Mouse (Mus musculus) intestine, embryonic 14.5 days (tissue): ENCODE results near the gene 4930412O13Rik. TPM values are rescaled to one million over a fixed set of nuclear protein-coding genes. Genes with fewer than 3 reads are reported as not detected.
A peak's percentile ranks its signal among the peaks of the same experiment; 100 is the strongest.

Experiments used
- ATAC-seq: fragments of 200-750 bp; cut with Nextera tagmentation; replicated peaks from 2 replicates; pipeline ENCODE4 v1.8.0; 2017; ENCODE audit warnings: low read depth, moderate number of reproducible peaks, moderate TSS enrichment, moderate library complexity; ENCODE audit not compliant: low FRiP score, low TSS enrichment
- DNase-seq: peaks from one replicate; pipeline ENCODE4 v3.0.0-alpha.2; 2018; ENCODE audit warnings: low spot score
- H3K27ac ChIP-seq: fragments of 300-500 bp; sonication (generic); 2 replicates; pipeline ENCODE4 v1.5.1; 2014; ENCODE audit warnings: low read depth, mild to moderate bottlenecking, control low read depth
- H3K27me3 ChIP-seq: fragments of 300-500 bp; sonication (generic); replicated peaks from 2 replicates; pipeline ENCODE4 v1.6.1; 2014; ENCODE audit warnings: low read length, control low read depth; ENCODE audit not compliant: control insufficient read depth, insufficient read depth
- H3K36me3 ChIP-seq: fragments of 300-500 bp; sonication (generic); 2 replicates; pipeline ENCODE4 v1.6.1; 2014; ENCODE audit warnings: low read length, control low read depth; ENCODE audit not compliant: control insufficient read depth, insufficient read depth
- H3K4me1 ChIP-seq: fragments of 300-500 bp; sonication (generic); replicated peaks from 2 replicates; pipeline ENCODE4 v1.6.1; 2014; ENCODE audit warnings: low read length, control low read depth, mixed read lengths; ENCODE audit not compliant: control insufficient read depth, insufficient read depth
- H3K4me2 ChIP-seq: fragments of 300-500 bp; sonication (generic); 2 replicates; pipeline ENCODE4 v1.6.1; 2014; ENCODE audit warnings: low read length
- H3K4me3 ChIP-seq: fragments of 300-500 bp; sonication (generic); 2 replicates; pipeline ENCODE4 v1.5.1; 2014; ENCODE audit warnings: low read depth, low read length, control low read depth, mixed read lengths
- H3K9ac ChIP-seq: fragments of 300-500 bp; sonication (generic); 2 replicates; pipeline ENCODE4 v1.6.1; 2014; ENCODE audit warnings: mild to moderate bottlenecking, low read length
- H3K9me3 ChIP-seq: fragments of 300-500 bp; sonication (generic); 2 replicates; pipeline ENCODE4 v1.6.1; 2016; ENCODE audit warnings: low read length, control low read depth; ENCODE audit not compliant: control insufficient read depth
- WGBS: fragments of 180-500 bp; shearing (Covaris S2); extraction: QIAGEN DNeasy Blood & Tissue Kit; methylation state at CpG from one replicate; pipeline ENCODE4 v1.1.7; 2014; 5-methylcytosine and 5-hydroxymethylcytosine counted together
- polyA plus RNA-seq: library from polyadenylated mRNA; unstranded; fragments of >200 nt; fragmentation: Nextera tagmentation; extraction: Ambion mirVana; gene quantifications from 2 replicates; pipeline ENCODE4 v1.2.1, GENCODE M21; 2014

Gene 4930412O13Rik
- polyA plus RNA-seq, 1 experiment from 2014 or later, result not detected

- Histone ChIP-seq H3K9ac (no peak overlapping the region), H3K4me1 (no peaks in the 10 kb centered on the region), H3K36me3 (no peaks in the 10 kb centered on the region), H3K27ac (no peak overlapping the region), H3K27me3 (peaks cover 61% of the 10 kb centered on the region), H3K4me3 (no peak overlapping the region), H3K4me2 (no peak overlapping the region), H3K9me3 (no peaks in the 10 kb centered on the region)
- no peak for DNase-seq
- WGBS, result 59% methylated on average over 6 of the region's 6 CpGs
- no peak for ATAC-seq
These were observed 9.3 kb upstream of the 4930412O13Rik start for GRCm38 (mm10) chr2:9871798-9872197.

- Histone ChIP-seq H3K27me3 (peaks cover 70% of the 10 kb centered on the region), H3K4me3 (no peak overlapping the region), H3K27ac (no peak overlapping the region), H3K4me1 (no peaks in the 10 kb centered on the region), H3K4me2 (peak overlapping the region; percentile 7; the same call in 1 of the 2 replicates), H3K9ac (no peak overlapping the region), H3K36me3 (no peaks in the 10 kb centered on the region), H3K9me3 (no peaks in the 10 kb centered on the region)
- DNase-seq (no peak), ATAC-seq (no peak)
- 22% methylated on average over 12 of the region's 12 CpGs for WGBS
These were observed 8.4 kb upstream of the 4930412O13Rik start for GRCm38 (mm10) chr2:9872682-9873081.

GRCm38 (mm10) chr2:9873757-9874156 is 7.3 kb upstream of the 4930412O13Rik start:
- no peaks in the 10 kb centered on the region for H3K9me3 ChIP-seq
- H3K4me1 ChIP-seq, result peaks cover 5% of the 10 kb centered on the region; the same call in 1 of the 2 replicates
- no peak overlapping the region for H3K9ac ChIP-seq
- H3K27me3 ChIP-seq, result peaks cover 78% of the 10 kb centered on the region
- ATAC-seq (no peak), DNase-seq (no peak)
- no peak overlapping the region for H3K27ac ChIP-seq
- H3K4me2 ChIP-seq, result no peak overlapping the region
- 40% methylated on average over 2 of the region's 2 CpGs for WGBS
- no peaks in the 10 kb centered on the region for H3K36me3 ChIP-seq
- no peak overlapping the region for H3K4me3 ChIP-seq

- Histone ChIP-seq H3K27ac (no peak overlapping the region), H3K4me2 (no peak overlapping the region), H3K27me3 (peaks cover 86% of the 10 kb centered on the region), H3K4me1 (peaks cover 5% of the 10 kb centered on the region; the same call in 1 of the 2 replicates), H3K9me3 (no peaks in the 10 kb centered on the region), H3K36me3 (no peaks in the 10 kb centered on the region), H3K4me3 (no peak overlapping the region), H3K9ac (no peak overlapping the region)
- DNase-seq (peak; percentile 61), ATAC-seq (no peak)
- WGBS, result 13% methylated on average over 39 of the region's 39 CpGs
These were observed 6.4 kb upstream of the 4930412O13Rik start for GRCm38 (mm10) chr2:9874467-9875219.

GRCm38 (mm10) chr2:9875220-9875619 is 5.8 kb upstream of the 4930412O13Rik start:
- WGBS, result 13% methylated on average over 4 of the region's 4 CpGs
- Histone ChIP-seq H3K9ac (no peak overlapping the region), H3K4me3 (no peak overlapping the region), H3K27ac (no peak overlapping the region), H3K27me3 (peaks cover 92% of the 10 kb centered on the region), H3K4me2 (no peak overlapping the region), H3K36me3 (no peaks in the 10 kb centered on the region), H3K4me1 (peaks cover 5% of the 10 kb centered on the region; the same call in 1 of the 2 replicates), H3K9me3 (no peaks in the 10 kb centered on the region)
- DNase-seq, result peak; percentile 57
- ATAC-seq, result no peak

- no peak overlapping the region for H3K4me2 ChIP-seq
- H3K9ac ChIP-seq, result no peak overlapping the region
- H3K27ac ChIP-seq, result no peak overlapping the region
- H3K36me3 ChIP-seq, result no peaks in the 10 kb centered on the region
- H3K9me3 ChIP-seq, result no peaks in the 10 kb centered on the region
- no peak overlapping the region for H3K4me3 ChIP-seq
- DNase-seq (no peak), ATAC-seq (no peak)
- peaks cover 5% of the 10 kb centered on the region; the same call in 1 of the 2 replicates for H3K4me1 ChIP-seq
- WGBS, result 39% methylated on average over 12 of the region's 12 CpGs
- H3K27me3 ChIP-seq, result peaks cover 97% of the 10 kb centered on the region
These were observed 5.2 kb upstream of the 4930412O13Rik start for GRCm38 (mm10) chr2:9875676-9876357.

- Histone ChIP-seq H3K9ac (0 out of 2 replicates have a peak overlapping the region, but pooled peaks have one; percentile 11), H3K36me3 (no peaks in the 10 kb centered on the region), H3K4me3 (peak overlapping the region; percentile 47), H3K27me3 (peaks cover 100% of the 10 kb centered on the region), H3K4me1 (peaks cover 8% of the 10 kb centered on the region; the same call in 1 of the 2 replicates), H3K9me3 (no peaks in the 10 kb centered on the region), H3K27ac (no peak overlapping the region), H3K4me2 (peak overlapping the region; percentile 94)
- DNase-seq (peak; percentile 67), ATAC-seq (no peak)
- WGBS, result 8% methylated on average over 31 of the region's 31 CpGs
These were observed 4.3 kb upstream of the 4930412O13Rik start for GRCm38 (mm10) chr2:9876621-9877325.

GRCm38 (mm10) chr2:9877326-9877690 is 3.7 kb upstream of the 4930412O13Rik start:
- DNase-seq, result peak; percentile 79
- 0 out of 2 replicates have a peak overlapping the region, but pooled peaks have one; percentile 11 for H3K9ac ChIP-seq
- no peak overlapping the region for H3K27ac ChIP-seq
- H3K9me3 ChIP-seq, result no peaks in the 10 kb centered on the region
- no peak for ATAC-seq
- H3K4me3 ChIP-seq, result peak overlapping the region; percentile 47
- WGBS, result under 1% methylated on average over 35 of the region's 35 CpGs
- peak overlapping the region; percentile 94 for H3K4me2 ChIP-seq
- H3K4me1 ChIP-seq, result peaks cover 8% of the 10 kb centered on the region; the same call in 1 of the 2 replicates
- H3K27me3 ChIP-seq, result peaks cover 100% of the 10 kb centered on the region
- no peaks in the 10 kb centered on the region for H3K36me3 ChIP-seq
